Mouse (Mus musculus): ENCODE measurements around the gene Gm364. TPM values are rescaled to one million over a fixed set of nuclear protein-coding genes. Genes with fewer than 3 reads are reported as not detected.
A peak's percentile ranks its signal among the peaks of the same experiment; 100 is the strongest.

Gene Gm364
- polyA plus RNA-seq, 1 experiment from 2014 or later, result not detected

- Histone ChIP-seq H3K36me3 (no peaks in the 10 kb centered on the region), H3K27ac (replicated peaks) (no peak overlapping the region), H3K9ac (no peak overlapping the region), H3K4me2 (no peak overlapping the region), H3K9me3 (no peaks in the 10 kb centered on the region), H3K27me3 (no peaks in the 10 kb centered on the region), H3K4me1 (replicated peaks) (no peaks in the 10 kb centered on the region), H3K4me3 (no peak overlapping the region)
- ATAC-seq (ENCODE audit: low FRiP score, low read depth), result no peak
Observed at GRCm38 (mm10) chrX:57403651-57404050, 5.3 kb upstream of the Gm364 start.

- Histone ChIP-seq H3K4me2 (no peak overlapping the region), H3K36me3 (no peaks in the 10 kb centered on the region), H3K9me3 (no peaks in the 10 kb centered on the region), H3K4me1 (replicated peaks) (no peaks in the 10 kb centered on the region), H3K4me3 (no peak overlapping the region), H3K27me3 (no peaks in the 10 kb centered on the region), H3K27ac (replicated peaks) (no peak overlapping the region), H3K9ac (no peak overlapping the region)
- 11% methylated on average over 2 of the region's 2 CpGs for WGBS
- ATAC-seq (ENCODE audit: low FRiP score, low read depth), result no peak
Observed at GRCm38 (mm10) chrX:57431610-57432009, 22.7 kb downstream of the Gm364 start.

DNA sequence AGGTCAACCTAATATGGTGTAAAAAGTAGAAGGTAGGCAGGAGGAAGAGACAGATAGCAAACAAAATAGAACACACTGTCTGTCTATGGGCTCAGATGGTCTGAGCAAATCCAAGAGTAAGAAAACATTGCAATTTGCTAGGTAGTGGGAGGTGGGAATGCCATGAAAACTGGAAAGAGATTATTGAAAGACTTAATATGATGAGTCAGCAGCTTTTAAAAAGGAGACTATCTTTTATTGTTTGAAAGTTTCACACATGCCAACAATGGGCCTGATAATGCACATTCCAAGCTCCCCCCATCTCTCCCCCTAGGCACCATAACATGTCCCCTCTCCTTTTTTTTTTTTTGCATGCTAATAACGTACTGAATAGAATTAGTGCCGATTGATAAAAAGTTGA lies 24.9 kb downstream of the Gm364 start:
- H3K4me1 ChIP-seq (replicated peaks), result no peaks in the 10 kb centered on the region
- WGBS, result 95% methylated on average over 2 of the region's 2 CpGs
- no peaks in the 10 kb centered on the region for H3K36me3 ChIP-seq
- H3K9ac ChIP-seq, result no peak overlapping the region
- H3K27me3 ChIP-seq, result no peaks in the 10 kb centered on the region
- no peak overlapping the region for H3K4me2 ChIP-seq
- no peaks in the 10 kb centered on the region for H3K9me3 ChIP-seq
- no peak overlapping the region for H3K27ac ChIP-seq (replicated peaks)
- ATAC-seq (ENCODE audit: low FRiP score, low read depth), result no peak
- H3K4me3 ChIP-seq, result no peak overlapping the region

- H3K9me3 ChIP-seq, result no peaks in the 10 kb centered on the region
- no peaks in the 10 kb centered on the region for H3K36me3 ChIP-seq
- 8% methylated on average over 23 of the region's 28 CpGs for WGBS
- H3K27me3 ChIP-seq, result 0 out of 2 replicates have a peak, but pooled peaks cover 3% of the 10 kb centered on the region
- H3K27ac ChIP-seq (replicated peaks), result no peak within 1 kb of the TSS
- H3K9ac ChIP-seq, result peak within 1 kb of the TSS; percentile 39; the same call in 1 of the 2 replicates
- H3K4me1 ChIP-seq (replicated peaks), result no peaks in the 10 kb centered on the region
- peak within 1 kb of the TSS; percentile 46 for H3K4me3 ChIP-seq
- peak within 1 kb of the TSS; percentile 84 for H3K4me2 ChIP-seq
- ATAC-seq (ENCODE audit: low FRiP score, low read depth), result peak; percentile 51
Observed at GRCm38 (mm10) chrX:57503634-57504033, 94.7 kb downstream of the Gm364 start, which contains the start of gene Gpr101. Gene Gpr101, minus strand, starts transcription at chrX:57503757.

DNA sequence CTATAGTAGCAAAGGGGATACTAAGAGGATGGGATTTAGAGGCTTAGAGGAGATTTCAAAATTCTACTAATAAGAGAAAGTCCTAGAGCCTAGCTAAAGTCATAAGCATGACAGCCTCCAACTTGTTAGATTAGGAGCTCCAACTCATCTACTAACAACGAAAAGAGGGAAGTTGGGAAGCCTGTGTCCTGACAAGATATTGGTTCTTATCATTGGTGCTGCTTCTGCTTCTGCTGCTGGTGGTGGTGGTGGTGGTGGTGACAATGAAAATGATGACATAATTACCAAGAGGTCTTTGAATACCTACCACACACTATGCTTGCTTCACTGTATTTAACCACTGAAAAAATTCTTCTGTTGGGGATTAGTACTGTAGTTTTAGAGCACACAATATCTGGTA lies 97.3 kb downstream of the Gm364 start:
- no peak overlapping the region for H3K27ac ChIP-seq (replicated peaks)
- no peak overlapping the region for H3K9ac ChIP-seq
- H3K9me3 ChIP-seq, result no peaks in the 10 kb centered on the region
- no peaks in the 10 kb centered on the region for H3K4me1 ChIP-seq (replicated peaks)
- 0 out of 2 replicates have a peak, but pooled peaks cover 3% of the 10 kb centered on the region for H3K27me3 ChIP-seq
- WGBS, result 76% methylated on average over 1 of the region's 1 CpGs
- H3K36me3 ChIP-seq, result no peaks in the 10 kb centered on the region
- H3K4me3 ChIP-seq, result no peak overlapping the region
- ATAC-seq (ENCODE audit: low FRiP score, low read depth), result no peak
- no peak overlapping the region for H3K4me2 ChIP-seq

DNA sequence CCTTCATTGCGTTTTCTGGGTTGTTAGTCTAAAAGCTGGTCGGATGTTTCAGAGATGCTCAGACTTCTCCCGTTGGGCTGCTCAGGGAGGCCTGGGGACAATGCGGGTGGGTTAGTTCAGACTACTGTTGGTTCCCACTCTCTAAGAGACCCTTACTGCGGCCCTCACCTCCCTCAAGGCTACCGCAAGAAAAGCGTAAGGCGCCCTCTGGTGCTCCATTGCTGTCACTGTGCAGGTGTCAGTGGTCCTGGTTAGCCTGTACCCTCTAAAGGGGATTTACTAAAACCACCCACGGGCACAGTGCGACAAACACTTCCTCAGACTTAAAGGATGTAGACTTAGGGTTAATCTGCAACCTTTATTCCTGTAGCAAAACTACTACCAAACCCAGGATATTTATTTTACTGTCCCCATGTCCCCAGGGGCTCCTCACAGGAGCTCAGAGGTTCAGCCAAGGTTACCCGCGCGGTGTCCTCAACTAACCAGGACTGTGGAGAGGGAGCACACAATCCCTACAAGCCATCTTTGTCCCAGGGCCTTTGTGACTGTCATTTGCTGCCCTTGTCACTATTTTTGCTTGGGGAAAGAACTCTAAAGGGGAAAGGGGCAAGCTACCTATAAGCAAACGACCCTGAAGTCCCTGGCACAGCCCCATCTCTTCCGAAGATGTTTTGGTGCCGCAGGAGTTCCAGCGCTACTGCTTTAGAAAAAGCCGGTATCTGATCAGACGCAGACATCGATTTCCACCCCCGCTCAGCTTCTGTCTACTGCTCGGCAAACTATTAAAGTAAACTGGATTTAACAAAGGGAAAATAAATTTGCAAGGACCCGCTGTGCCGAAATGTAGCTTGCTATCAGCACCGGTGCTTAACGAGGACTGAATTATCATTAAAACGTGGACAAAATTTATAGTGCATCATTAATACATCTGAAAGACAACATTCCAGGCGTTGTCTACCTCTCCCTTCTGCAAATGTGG lies 112.5 kb downstream of the Gm364 start:
- H3K4me2 ChIP-seq, result peak overlapping the region; percentile 46
- H3K4me3 ChIP-seq, result peak overlapping the region; percentile 15; the same call in 1 of the 2 replicates
- H3K27me3 ChIP-seq, result no peaks in the 10 kb centered on the region
- H3K4me1 ChIP-seq (replicated peaks), result 0 out of 2 replicates have a peak, but pooled peaks cover 3% of the 10 kb centered on the region
- H3K36me3 ChIP-seq, result no peaks in the 10 kb centered on the region
- no peak overlapping the region for H3K27ac ChIP-seq (replicated peaks)
- WGBS, result 34% methylated on average over 28 of the region's 28 CpGs
- no peaks in the 10 kb centered on the region for H3K9me3 ChIP-seq
- ATAC-seq (ENCODE audit: low FRiP score, low read depth), result peak; percentile 51; the same call in 1 of the 2 replicates
- no peak overlapping the region for H3K9ac ChIP-seq

Other genes starting within 250 kb of the Gm364 start
- not detected in 2 replicates for gene Cd40lg, start 197.0 kb upstream of the Gm364 start, polyA plus RNA-seq (2015; fragmentation: Nextera tagmentation; extraction: Ambion mirVana)
- gene Arhgef6, start 70.4 kb upstream of the Gm364 start, polyA plus RNA-seq (2015; fragmentation: Nextera tagmentation; extraction: Ambion mirVana), result 5.1 and 8.4 TPM in 2 replicates
- gene Rbmx, start 16.1 kb upstream of the Gm364 start, polyA plus RNA-seq (2015; fragmentation: Nextera tagmentation; extraction: Ambion mirVana), result 150 and 153 TPM in 2 replicates
- 0.63 and 0.71 TPM in 2 replicates for gene Gpr101, start 94.6 kb downstream of the Gm364 start, polyA plus RNA-seq (2015; fragmentation: Nextera tagmentation; extraction: Ambion mirVana)